15 mouse cellular contexts compared by ENCODE assay signal in genomic region chr13:83075320-83075877, GRCm38 (mm10).
A peak's percentile ranks its signal among the peaks of the same experiment; 100 is the strongest.
DNase-seq lines count a peak whose midpoint lies in the region; ATAC-seq lines count a peak whose summit lies in the region.
"Had no signal": no experiment of that assay in that cellular context is flagged by ENCODE, and none has a peak within 500 bp of the region (broad histone marks: within the 10 kb centered on the region; RNA-seq: fewer than 3 reads in every experiment).

No protein-coding gene starts in this region.

- H3K4me2 ChIP-seq in liver, embryonic 12.5 days: no peak overlapping the region
- no peak overlapping the region for H3K4me2 ChIP-seq in forebrain, embryonic 15.5 days (replicated peaks)
- no peak overlapping the region for H3K4me2 ChIP-seq in forebrain, embryonic 11.5 days (ENCODE audit: low read depth, low read length, severe bottlenecking)
- H3K4me2 ChIP-seq: heart, embryonic 13.5 days; neural tube, embryonic 13.5 days had no signal

- WGBS in liver, embryonic 12.5 days (ENCODE audit: insufficient replicate concordance): 38% methylated on average over 7 of the region's 7 CpGs
- 73% methylated on average over 7 of the region's 7 CpGs for WGBS in forebrain, embryonic 15.5 days
- 68% methylated on average over 7 of the region's 7 CpGs for WGBS in forebrain, embryonic 11.5 days

- no peaks in the 10 kb centered on the region for H3K9me3 ChIP-seq in liver, embryonic 12.5 days (replicated peaks)
- H3K9me3 ChIP-seq in forebrain, embryonic 15.5 days: no peaks in the 10 kb centered on the region
- no peaks in the 10 kb centered on the region for H3K9me3 ChIP-seq in forebrain, embryonic 11.5 days (ENCODE audit: control insufficient read depth, low read length)
- H3K9me3 ChIP-seq: forebrain, embryonic 10.5 days; heart, embryonic 13.5 days; neural tube, embryonic 13.5 days had no signal

- ATAC-seq in liver, embryonic 12.5 days: no peak
- ATAC-seq in common myeloid progenitor, adult 5-6 weeks (replicated peaks; ENCODE audit: low read depth, poor library complexity, severe bottlenecking): peak; percentile 55
- peak; percentile 69 for ATAC-seq in megakaryocyte progenitor cell, adult 5-6 weeks (replicated peaks; ENCODE audit: poor library complexity)
- ATAC-seq in forebrain, embryonic 15.5 days (replicated peaks): no peak
- no peak for ATAC-seq in forebrain, embryonic 11.5 days (replicated peaks; ENCODE audit: low FRiP score)
- ATAC-seq: intestine, postnatal 0 days had no signal

- no peaks in the 10 kb centered on the region for H3K36me3 ChIP-seq in liver, embryonic 12.5 days
- H3K36me3 ChIP-seq in forebrain, embryonic 15.5 days: no peaks in the 10 kb centered on the region
- no peaks in the 10 kb centered on the region for H3K36me3 ChIP-seq in forebrain, embryonic 11.5 days (ENCODE audit: control insufficient read depth, insufficient read depth, low read length)
- H3K36me3 ChIP-seq: forebrain, embryonic 10.5 days; heart, embryonic 13.5 days; neural tube, embryonic 13.5 days had no signal

- H3K9ac ChIP-seq in liver, embryonic 12.5 days: no peak overlapping the region
- no peak overlapping the region for H3K9ac ChIP-seq in forebrain, embryonic 15.5 days (replicated peaks)
- H3K9ac ChIP-seq in forebrain, embryonic 11.5 days (ENCODE audit: low read length): no peak overlapping the region
- H3K9ac ChIP-seq: heart, embryonic 13.5 days; neural tube, embryonic 13.5 days had no signal

- no peak overlapping the region for H3K27ac ChIP-seq in liver, embryonic 12.5 days
- H3K27ac ChIP-seq in forebrain, embryonic 15.5 days (replicated peaks): no peak overlapping the region
- no peak overlapping the region for H3K27ac ChIP-seq in forebrain, embryonic 11.5 days (ENCODE audit: low read depth, low read length)
- H3K27ac ChIP-seq: forebrain, embryonic 10.5 days; heart, embryonic 13.5 days; neural tube, embryonic 13.5 days had no signal

- H3K4me3 ChIP-seq in liver, embryonic 12.5 days: no peak overlapping the region
- no peak overlapping the region for H3K4me3 ChIP-seq in forebrain, embryonic 15.5 days
- no peak overlapping the region for H3K4me3 ChIP-seq in forebrain, embryonic 11.5 days (ENCODE audit: low read depth, low read length)
- H3K4me3 ChIP-seq: forebrain, embryonic 10.5 days; heart, embryonic 13.5 days; neural tube, embryonic 13.5 days had no signal

- no peaks in the 10 kb centered on the region for H3K4me1 ChIP-seq in liver, embryonic 12.5 days
- H3K4me1 ChIP-seq in forebrain, embryonic 15.5 days: no peaks in the 10 kb centered on the region
- no peaks in the 10 kb centered on the region for H3K4me1 ChIP-seq in forebrain, embryonic 11.5 days (replicated peaks; ENCODE audit: control insufficient read depth, insufficient read depth, low read length)
- H3K4me1 ChIP-seq: forebrain, embryonic 10.5 days; heart, embryonic 13.5 days; neural tube, embryonic 13.5 days had no signal

- DNase-seq in liver: peak; percentile 18
- peak; percentile 3 for DNase-seq in NIH3T3 (ENCODE audit: low read depth)
- DNase-seq in right cerebral cortex, postnatal 14 days: no peak
- no peak for DNase-seq in forebrain, embryonic 11.5 days (ENCODE audit: low spot score)
- DNase-seq: adrenal gland, postnatal 10 days; layer of hippocampus, postnatal 36 days; right cerebral cortex, postnatal 4 days had no signal

- H3K27me3 ChIP-seq in liver, embryonic 12.5 days (replicated peaks): no peaks in the 10 kb centered on the region
- no peaks in the 10 kb centered on the region for H3K27me3 ChIP-seq in forebrain, embryonic 15.5 days
- no peaks in the 10 kb centered on the region for H3K27me3 ChIP-seq in forebrain, embryonic 11.5 days (ENCODE audit: control insufficient read depth, insufficient read depth, low read length)
- H3K27me3 ChIP-seq: heart, embryonic 13.5 days; neural tube, embryonic 13.5 days had no signal

Comparison
In these comparisons a context has a peak if more than half of its experiments do, and no peak if none do; other contexts are left out.
1. DNase-seq: peak in liver (single experiment) and NIH3T3 (single experiment); none in right cerebral cortex, postnatal 14 days (single experiment) and forebrain, embryonic 11.5 days (single experiment).
2. ATAC-seq: peak in common myeloid progenitor, adult 5-6 weeks (single experiment) and megakaryocyte progenitor cell, adult 5-6 weeks (single experiment); none in liver, embryonic 12.5 days (single experiment), forebrain, embryonic 15.5 days (single experiment) and forebrain, embryonic 11.5 days (single experiment).